ENCODE assay signal across 1 mouse cellular context in the genomic region with DNA sequence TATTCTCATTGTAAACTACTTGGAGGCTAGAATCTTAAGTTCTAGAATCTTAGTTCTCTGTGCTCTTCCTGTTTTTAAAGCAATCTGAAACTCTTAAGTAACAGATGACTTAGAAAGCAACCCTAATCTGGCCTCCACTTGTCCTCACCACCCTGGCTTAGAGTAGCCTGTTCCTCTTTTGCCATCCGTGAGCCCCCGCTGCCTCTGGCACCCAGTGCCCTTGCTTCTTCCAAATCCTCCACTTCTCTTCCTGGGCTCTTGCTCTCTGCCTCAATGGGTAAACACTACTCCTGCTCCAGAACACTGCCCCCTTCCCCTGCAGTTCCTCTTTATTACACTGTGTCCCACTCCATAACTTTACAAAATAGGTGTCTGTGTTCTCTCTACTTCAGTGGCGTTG.
TF ChIP-seq lines count a peak whose summit lies in the region.

No protein-coding gene starts in this region.

TF ChIP-seq in MEL, 35 proteins besides CTCF, POLR2A, EP300 and RAD21:
- TF ChIP-seq HCFC1 (IDR thresholded peaks at IDR 0.05; ENCODE audit: low read depth, low read length) (no peak), BHLHE40 (IDR thresholded peaks at IDR 0.05; ENCODE audit: borderline replicate concordance, low read depth, low read length) (no peak), ETS1 (IDR thresholded peaks at IDR 0.05; ENCODE audit: low read depth, low read length) (no peak), MXI1 (IDR thresholded peaks at IDR 0.05; ENCODE audit: low read depth, low read length) (no peak), TBP (IDR thresholded peaks at IDR 0.05; ENCODE audit: low read depth, low read length) (0 out of 2 replicates have a peak, but pooled peaks have one; percentile 49)
